Mouse (Mus musculus) left cerebral cortex, adult 11 months (tissue): ENCODE results near the gene Tmem14c.
"Not testable (repeated sequence)": the region's sequence is repeated elsewhere in the genome, so short reads cannot be mapped to it uniquely, and the experiment has no call there.

Experiments used
- DNase-seq: peaks from one replicate; pipeline ENCODE4 v3.0.0; 2022; ENCODE audit warnings: low spot score

Tmem14c gene

DNA sequence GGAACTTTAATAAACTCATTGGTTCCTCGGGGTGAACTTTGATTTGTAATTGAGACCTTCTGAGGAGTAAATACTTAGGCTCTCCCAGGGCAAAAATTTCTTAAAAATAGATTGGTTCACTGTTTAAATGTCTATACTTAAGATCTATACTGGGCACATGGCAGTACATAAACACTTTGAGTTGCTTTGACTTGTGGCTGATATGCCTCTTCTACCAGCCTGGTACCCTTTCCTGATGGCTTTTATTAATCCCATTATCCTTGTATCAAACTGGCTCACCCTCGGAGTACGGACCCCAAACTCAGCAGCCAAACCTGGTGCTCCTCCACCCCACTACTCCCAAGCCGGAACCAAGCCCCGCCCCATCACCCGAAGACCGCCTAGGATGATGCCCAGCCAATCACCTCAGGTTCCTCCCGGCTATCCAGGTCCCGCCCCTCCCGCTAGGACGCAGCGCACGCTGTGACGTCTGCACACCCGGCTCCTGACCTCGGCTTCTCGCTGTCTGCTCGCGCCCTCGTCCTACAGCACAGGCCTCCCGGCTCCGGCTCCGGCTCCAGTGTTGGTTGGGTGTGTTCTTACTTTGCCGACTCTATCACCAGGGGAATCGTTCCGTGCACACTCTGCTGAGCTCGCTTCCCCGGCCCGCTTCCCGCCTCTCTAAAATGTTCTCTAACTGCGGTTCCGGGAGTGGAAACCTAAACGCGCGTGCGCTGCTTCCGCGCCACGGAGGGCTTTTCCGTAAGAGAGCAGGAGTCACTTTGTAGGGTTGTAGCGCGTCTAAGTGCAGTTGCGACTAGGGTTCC, at the start of gene Tmem14c:
TSS of gene Tmem14c (plus strand) at position 464 of the 806 bp plus-strand sequence.
- peak; percentile 87 for DNase-seq

DNA sequence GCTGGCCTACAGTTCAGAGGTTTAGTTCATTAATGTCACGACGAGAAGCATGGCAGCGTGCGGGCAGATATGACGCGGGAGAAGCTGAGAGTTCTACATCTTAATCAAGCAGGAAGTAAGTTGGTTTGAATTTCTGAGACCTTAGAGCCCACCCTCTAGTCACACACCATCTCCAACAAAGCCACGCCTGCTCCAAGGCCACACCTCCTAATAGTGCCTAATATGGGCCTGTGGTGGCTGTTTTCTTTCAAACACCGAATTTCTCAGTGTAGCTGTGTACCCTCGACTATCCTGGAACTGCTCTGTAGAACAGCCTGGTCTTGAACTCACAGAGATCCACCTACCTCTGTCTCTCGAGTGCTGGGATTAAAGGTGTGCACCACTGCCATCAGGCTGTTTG, 48.5 kb upstream of the Tmem14c start:
- DNase-seq = no peak

DNA sequence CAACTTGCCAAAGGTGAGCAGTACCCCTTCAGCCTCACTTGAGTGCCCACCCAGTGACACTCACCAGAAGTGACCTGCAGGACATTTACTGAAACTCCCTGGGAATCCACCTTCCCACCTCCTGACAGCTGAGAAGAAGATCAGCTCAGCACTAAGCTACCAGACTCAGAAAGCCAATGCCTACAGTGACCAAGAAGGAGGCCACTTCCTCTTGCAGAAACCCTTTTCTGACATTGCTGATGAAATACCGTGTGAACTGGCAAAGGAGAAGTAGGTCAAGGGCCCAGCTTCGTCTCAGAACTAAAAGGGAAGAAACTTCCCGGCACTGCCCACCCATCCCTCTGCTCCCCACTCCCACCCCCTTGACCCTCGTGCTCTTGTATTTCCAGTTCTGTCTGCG, 47.5 kb upstream of the Tmem14c start:
- DNase-seq = no peak

DNA sequence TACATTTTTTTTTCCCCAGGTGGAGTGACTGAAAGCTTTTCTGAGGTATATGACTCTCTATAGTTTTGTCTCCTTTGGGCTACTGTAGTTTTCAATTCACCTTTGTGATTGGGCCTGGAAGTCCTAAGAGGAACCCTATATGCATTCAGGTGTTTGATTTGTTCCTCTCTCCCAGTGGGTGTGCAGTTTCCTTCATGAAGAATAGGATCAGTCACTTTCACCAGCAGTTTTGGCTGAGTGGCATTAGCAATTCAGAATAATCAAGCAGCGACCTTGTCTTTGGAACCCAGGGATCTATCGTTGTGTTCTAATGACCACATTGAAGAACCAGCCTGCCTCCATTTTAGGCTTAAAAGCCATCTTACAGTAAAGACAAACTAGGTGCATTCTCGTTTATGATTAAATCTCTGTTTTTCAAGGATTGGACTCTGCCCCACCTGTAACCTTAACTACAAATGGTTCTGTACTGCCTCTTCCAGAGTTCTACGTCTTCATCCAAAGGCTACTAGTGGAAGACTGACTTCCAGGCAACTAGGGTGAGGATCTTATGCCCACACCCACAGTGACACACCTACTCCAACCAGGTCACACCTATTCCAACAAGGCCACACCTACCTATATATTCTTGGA, 46.2 kb upstream of the Tmem14c start:
- no peak for DNase-seq

DNA sequence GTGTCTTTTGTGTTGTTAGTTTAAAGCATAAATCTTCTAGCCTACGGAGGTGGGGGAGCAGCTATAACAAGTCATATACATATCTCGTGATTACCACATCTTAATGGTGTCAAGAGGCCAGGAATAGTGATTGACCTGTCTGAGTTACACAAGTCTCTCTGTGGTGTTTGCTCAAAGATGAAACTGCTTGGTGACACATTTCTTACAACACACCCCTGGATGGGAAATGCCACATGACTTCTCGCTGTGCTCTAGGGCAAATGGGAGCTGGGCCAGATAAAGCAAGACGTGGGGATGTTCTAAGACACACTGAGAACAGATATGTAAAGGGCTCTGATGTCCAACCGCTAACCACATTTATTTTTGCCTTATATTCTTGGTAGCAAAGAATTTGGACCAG, 44.8 kb upstream of the Tmem14c start:
- DNase-seq = no peak

DNA sequence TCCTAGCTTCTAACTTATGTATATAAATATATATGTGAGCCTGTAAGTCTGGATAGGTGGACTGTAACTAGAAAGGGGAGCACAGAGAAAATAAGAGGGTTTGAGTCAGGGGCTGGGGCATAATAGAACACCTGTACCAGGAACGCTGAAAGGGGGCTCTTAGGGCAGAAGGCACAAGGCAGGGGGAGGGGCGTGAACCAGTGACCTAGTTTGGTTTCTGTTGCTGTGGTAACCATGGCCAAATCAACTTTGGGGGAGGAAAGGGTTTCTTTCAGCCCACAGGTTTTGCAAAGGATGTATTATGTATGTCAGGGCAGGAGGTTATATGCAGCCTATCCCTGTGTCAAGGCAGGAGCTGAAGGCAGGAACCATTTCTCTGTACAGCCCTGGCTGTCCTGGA, 44.3 kb upstream of the Tmem14c start:
- no peak for DNase-seq

DNA sequence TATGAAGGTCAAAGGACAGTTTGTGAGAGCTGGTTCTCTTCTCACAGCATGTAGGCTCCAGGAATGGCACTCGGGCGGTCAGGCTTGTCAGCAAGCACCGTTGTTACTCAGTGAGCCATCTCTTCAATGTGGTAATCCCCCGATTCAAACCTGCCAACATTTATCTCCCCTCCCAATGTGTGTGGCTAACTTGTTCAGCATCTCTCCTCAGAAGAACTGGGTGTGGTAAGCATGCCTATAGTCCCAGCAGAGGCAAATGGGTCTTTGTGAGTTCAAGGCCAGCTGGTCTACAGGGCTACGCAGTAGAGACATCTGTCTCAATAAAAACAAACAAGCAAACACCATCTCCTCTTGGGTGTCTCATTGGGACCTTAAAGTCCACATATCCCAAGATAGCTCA, 43.1 kb upstream of the Tmem14c start:
- DNase-seq = no peak

DNA sequence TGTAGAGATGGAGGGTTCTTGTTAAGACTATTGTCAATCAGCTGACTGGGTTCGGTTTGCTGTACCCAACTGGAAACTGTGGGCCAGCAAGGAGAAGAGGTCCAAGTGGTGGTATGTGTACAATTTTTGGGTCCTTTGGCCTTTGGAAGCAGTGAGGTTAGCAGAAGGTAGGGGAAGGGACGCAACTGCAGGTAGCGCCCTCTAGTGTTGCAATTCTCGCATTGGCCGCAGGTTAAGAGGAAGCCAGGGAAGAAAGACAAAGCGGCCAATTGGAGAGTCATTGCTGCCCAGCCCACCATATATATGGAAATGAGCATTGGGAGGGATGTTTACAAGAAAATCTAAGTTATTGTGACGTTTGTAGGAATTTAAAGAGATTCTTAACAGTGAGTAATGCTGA, 38.5 kb upstream of the Tmem14c start:
- no peak for DNase-seq

DNA sequence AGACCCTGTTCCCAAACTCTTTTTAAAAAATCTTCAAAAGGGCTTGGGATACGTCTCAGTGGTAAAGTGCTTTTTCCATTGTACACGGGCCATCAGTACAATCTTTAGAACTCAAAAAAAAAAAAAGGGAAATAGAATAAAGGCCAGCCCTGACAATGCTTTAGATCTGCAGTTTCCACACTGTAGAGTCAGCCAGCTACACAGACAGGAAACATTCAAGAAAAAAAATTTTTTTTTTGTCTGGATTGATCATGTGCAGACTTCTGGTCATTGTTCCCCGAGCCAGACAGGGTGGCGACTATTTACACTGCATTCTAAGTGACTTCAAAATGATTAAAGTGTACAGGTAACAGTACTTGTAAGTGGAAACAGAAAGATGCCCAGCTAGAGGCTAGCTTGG, 37.4 kb upstream of the Tmem14c start:
- DNase-seq = no peak

DNA sequence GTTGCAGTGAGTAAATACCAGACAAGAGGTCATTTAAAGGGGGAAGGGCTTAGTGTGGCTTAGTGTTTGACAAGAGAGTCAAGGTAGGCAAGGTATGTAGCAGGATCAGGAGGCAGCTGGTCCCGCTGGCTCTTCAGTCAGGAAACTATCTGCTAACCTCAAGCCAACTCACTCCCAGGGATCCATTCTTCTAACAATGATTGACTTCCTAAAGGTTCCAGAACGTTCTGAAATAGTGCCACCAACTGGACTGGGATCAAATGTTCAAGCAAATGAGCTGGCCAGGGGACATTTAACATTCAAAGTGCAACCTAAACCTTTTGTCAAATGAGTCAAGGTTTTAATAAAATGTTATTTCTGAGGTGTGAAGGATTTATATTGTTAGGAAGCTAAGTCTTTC, 36.8 kb upstream of the Tmem14c start:
- no peak for DNase-seq

DNA sequence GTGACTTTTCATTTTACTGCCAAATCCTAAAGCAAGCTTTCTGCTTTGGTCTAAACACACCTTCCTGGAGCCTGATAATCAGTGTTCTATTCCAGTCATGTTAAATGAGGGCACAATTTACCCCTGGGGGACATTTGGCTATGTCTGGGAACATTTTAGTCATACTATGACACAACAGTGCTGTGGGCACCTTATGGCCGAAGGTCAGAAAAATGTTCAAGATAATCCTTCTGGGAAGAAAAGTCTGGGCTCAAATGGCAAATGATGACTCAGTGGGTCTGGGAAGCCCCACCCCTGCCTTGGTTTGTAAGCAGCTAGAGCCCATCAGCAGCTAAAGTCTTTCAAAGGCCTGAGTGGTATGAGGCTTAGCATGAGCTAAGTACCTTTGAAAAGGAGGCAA, 33.3 kb upstream of the Tmem14c start:
- DNase-seq = no peak

DNA sequence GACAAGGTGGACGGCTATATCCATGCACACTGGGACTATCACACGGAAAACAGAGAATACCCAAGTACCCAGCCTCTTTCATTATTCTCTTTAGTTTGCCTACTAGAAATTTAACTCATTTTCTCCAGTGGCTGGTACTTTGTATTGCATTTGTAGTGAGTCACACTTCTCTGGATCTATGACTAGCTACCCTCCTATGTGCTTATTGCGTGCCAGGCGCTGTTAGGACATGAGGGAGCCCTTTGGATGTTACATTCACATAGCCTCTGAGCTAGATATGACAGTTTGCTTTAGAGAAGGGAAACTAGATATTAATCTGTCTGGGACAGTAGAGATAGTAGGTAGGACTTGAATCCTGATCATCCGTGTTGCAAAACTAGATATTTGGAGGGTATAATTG, 30.0 kb upstream of the Tmem14c start:
- no peak for DNase-seq

DNA sequence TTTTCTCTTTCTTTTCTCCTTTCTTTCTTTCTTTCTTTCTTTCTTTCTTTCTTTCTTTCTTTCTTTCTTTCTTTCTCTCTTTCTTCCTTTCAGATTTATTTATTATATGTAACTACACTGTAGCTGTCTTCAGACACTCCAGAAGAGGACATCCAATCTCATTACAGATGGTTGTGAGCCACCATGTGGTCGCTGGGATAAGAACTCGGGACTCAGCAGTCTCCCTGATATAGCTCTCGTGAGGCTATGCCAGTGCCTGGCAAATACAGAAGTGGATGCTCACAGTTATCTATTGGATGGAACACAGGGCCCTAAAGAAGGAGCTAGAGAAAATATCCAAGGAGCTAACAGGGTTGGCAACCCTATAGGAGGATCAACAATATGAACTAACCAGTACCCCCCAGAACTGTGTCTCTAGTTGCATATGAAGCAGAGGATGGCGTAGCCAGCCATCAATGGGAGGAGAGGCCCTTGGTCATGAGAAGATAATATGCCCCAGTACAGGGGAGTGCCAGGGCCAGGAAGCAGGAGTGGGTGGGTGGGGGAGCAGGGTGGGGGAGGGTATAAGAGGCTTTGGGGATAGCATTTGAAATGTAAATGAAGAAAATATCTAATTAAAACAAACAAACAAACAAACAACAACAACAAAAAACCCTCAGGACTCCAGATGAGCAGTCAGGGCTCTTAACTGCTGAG, 28.3 kb upstream of the Tmem14c start:
- DNase-seq = not testable (repeated sequence)

DNA sequence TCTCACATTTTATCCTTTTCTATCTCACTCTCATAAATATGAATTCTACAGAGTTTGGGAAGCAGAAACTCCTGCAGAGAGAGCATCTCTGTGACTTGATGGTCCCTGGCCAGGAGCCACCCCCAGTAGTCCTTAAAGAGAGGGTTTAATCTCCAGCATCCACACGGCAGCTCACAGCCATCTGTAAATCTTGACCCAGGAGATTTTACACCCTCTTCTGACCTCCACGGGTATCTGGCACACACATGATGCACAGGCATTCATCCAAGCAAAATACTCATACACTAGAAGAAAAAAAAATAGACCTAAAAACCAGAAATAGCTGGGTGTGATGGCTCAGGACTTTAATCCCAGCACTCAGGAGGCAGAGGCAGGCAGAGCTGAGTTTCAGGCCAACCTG, 27.7 kb upstream of the Tmem14c start:
- DNase-seq = no peak

DNA sequence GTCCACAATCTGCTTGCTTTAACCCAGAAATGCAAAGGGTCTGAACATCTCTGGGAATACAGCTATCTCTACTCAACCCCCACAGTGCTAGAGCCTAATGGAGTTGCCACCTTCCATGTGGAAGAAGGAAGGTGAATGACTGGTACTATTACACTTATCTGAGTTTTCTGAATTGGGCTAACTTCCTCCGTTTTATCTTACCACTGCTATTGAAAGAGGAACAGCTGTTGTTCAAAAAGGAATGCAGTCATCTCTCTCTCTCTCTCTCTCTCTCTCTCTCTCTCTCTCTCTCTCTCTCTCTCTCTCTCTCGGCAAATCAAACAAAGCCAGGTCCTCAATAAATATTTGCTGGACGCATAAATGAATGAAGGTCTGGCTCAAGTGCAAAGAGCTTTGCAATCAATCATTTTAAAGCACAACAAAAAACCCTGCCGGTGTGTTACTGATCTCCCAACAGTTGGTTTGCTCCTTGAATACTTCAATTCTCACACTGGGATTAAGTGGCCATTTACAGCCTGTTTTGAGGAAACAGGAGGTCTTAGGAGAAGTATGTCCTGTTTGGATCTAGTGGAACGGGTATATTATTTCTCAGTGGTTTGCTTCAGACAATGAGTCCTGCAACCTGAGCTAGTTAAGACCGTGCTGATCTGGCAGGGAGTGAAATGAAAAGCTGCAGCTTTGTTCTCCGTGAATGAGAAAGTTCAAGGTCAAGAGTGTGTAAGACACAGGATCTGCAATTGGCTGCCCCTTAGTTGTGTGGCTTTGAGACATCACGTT, 21.4 kb upstream of the Tmem14c start:
- DNase-seq = no peak

DNA sequence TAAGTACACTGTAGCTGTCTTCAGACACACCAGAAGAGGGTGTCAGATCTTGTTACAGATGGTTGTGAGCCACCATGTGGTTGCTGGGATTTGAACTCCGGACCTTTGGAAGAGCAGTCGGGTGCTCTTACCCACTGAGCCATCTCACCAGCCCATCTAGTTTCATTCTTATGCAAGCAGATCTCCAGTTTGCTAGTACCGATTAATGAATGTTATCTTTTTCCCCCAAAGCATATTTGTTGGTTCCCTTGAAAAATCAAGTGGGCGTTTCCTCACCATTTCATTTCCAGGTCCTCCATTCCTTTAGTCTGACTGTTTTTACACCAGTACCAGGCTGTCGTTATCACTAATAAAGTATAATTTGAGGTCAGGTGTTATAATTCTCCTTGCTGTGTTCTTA, 17.6 kb upstream of the Tmem14c start:
- DNase-seq = not testable (repeated sequence)

DNA sequence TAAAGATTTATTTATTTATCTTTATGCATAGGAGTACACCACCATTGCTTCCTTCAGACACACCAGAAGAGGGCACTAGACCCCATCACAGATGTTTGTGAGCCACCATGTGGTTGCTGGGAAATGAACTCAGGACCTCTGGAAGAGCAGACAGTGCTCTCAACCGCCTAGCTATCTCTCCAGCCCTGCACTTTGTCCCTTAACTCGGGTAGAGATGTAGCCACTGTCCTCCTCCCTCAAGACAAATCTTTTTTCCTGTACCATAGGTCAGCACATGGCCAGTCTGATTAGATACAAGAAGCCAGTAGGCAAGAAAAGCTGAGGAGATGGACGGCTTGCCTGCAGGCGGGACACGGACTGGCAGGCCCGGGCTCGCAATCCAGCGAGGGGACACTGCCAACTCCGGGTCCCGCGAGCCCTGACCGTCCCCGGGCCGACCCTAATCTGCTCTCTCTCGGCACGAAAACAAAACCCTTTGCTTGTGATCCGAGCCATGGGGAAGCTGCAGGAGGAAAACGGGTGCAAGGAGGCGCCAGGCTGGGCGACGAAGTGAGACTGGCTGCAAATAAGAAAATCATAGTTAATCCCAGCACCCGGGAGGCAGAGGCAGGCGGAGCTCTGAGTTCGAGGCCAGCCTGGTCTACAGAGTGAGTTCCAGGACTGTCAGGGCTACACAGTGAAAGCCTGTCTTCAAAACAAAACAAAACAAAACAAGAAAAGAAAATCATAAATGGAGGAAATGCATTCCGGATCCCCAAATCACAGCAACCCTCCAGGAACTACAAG, 15.8 kb upstream of the Tmem14c start:
- no peak for DNase-seq

DNA sequence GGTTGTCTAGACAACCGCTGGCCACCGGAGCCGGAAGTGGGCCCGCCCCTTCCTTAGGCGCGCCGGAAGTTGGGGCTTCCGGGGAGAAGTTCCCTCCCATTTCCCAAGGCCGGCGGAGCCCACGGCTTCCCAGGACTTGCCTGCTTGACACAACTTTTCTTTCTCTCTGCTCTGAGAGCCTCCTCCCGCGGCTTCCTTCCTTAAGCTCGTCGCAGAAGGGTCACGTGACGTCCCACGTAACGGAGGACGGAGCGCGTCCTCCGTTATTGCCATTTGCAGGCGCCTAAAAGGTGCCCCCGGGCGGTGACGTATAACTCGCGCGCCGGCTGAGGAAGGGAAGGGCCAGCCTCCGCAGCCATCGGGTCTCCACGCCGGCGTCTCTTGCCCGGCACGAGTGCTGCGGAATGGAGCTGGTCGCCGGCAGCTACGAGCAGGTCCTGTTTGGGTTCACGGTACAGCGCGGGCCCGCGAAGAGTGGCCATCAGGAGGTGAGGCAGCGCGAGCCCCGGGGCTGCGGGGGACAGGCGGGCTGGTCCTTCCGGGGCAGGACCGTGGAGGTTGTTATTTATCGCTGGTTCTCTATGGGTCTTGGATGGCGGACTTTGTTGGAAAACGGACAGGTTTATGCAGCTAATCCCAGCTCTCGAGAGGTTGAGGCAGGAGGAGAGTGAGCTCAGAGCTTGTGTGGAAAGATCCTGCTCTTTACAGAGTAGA, 15.0 kb upstream of the Tmem14c start, which contains the start of gene Pak1ip1:
TSS of gene Pak1ip1 (plus strand) at position 98 of the 714 bp plus-strand sequence.
- DNase-seq = peak; percentile 84

DNA sequence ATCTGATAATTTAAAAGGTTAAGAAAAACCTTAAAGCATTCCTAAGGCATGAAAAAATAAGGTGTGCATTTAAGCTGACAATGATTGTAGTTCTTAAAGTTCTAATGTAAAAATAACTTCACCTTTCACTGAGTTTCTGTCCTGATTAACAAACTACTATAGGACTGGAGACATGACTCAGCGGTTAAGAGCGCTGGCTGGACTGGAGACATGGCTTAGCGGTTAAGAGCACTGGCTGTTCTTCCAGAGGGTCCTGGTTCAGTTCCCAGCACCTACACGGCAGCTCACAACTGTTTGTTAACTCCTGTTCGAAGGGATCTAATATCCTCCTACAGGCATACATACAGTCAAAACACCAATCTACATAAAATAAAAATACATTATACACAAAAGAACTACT, 14.1 kb upstream of the Tmem14c start:
- no peak for DNase-seq

DNA sequence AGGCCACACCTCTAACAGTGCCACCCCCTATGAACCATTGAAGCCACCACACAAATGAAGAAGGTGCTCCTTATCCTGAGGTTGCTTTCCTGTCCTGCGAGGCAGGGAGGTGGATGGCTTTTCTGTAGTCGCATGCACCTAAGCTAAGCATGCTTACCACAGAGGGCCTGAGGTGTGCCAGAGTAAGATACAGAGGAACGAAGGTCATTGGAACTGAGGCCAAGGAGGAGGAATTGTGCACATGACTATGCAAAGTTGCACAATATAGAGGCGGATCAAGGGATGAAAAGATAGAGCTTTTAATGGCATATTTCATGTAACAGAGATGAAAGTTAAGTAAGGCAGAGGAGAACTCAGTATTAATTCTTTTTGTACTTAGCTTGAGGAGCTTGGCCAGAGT, 9.8 kb upstream of the Tmem14c start:
- no peak for DNase-seq

DNA sequence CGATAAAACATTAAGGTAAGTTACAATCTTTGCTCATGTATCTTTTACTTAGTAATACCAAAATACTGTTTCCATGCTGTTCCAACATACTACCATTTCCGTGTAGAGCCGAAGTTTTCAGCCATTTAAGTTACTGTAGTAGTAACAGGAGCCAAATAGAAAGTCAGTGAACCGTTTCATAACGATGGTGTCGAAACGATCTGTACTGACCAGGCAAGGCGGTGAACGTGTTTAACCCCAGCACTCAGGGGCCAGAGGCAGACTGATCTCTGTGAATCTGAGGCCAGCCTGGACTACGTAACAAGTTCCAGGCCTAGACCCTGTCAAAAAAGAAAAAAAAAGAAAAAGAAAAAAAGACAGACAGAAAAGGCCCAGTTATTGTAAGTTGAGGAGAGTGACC, 7.8 kb upstream of the Tmem14c start:
- no peak for DNase-seq
